10 mouse cellular contexts compared by ENCODE assay signal in genomic region chr11:116305423-116305822, GRCm38 (mm10). TPM values are rescaled to one million over a fixed set of nuclear protein-coding genes. Genes with fewer than 3 reads are reported as not detected.
DNase-seq lines count a peak whose midpoint lies in the region; ATAC-seq and TF ChIP-seq lines count a peak whose summit lies in the region.
"Had no signal": no experiment of that assay in that cellular context is flagged by ENCODE, and none has a peak within 500 bp of the region (broad histone marks: within the 10 kb centered on the region; RNA-seq: fewer than 3 reads in every experiment).

No protein-coding gene starts in this region.

- H3K79me2 ChIP-seq in heart, adult 2 months (replicated peaks; ENCODE audit: control insufficient read depth, insufficient read depth, low read length), result no peaks in the 10 kb centered on the region

- no peaks in the 10 kb centered on the region for H3K27me3 ChIP-seq in heart, embryonic 10.5 days (ENCODE audit: insufficient read depth, poor library complexity, severe bottlenecking)
- H3K27me3 ChIP-seq in heart, adult 2 months (ENCODE audit: control insufficient read depth, insufficient read depth, low read length), result no peaks in the 10 kb centered on the region
- H3K27me3 ChIP-seq in hindbrain, embryonic 10.5 days (ENCODE audit: insufficient read depth, poor library complexity, severe bottlenecking), result peaks cover 16% of the 10 kb centered on the region; the same call in 1 of the 2 replicates
- H3K27me3 ChIP-seq in liver, embryonic 15.5 days, result no peaks in the 10 kb centered on the region

- no peak overlapping the region for H3K27ac ChIP-seq in heart, embryonic 10.5 days
- no peak overlapping the region for H3K27ac ChIP-seq in heart, adult 2 months
- H3K27ac ChIP-seq in hindbrain, embryonic 10.5 days, result no peak overlapping the region
- no peak overlapping the region for H3K27ac ChIP-seq in liver, embryonic 15.5 days (replicated peaks)

- no peak for DNase-seq in heart, embryonic 10.5 days (ENCODE audit: low spot score)
- no peak for DNase-seq in heart, adult 2 months
- peak; percentile 14 for DNase-seq in A20 (ENCODE audit: low read depth, low spot score)
- no peak for DNase-seq in hindbrain, embryonic 10.5 days (ENCODE audit: low spot score)
- DNase-seq in spleen, adult 12 weeks (ENCODE audit: low spot score), result no peak
- no peak for DNase-seq in layer of hippocampus, adult 9-10 months (ENCODE audit: low spot score)
- DNase-seq: right cerebral cortex, postnatal 25 days had no signal

- H3K4me2 ChIP-seq in liver, embryonic 15.5 days, result peak overlapping the region; percentile 86

- peaks cover 47% of the 10 kb centered on the region for H3K36me3 ChIP-seq in heart, embryonic 10.5 days
- no peaks in the 10 kb centered on the region for H3K36me3 ChIP-seq in heart, adult 2 months (ENCODE audit: control insufficient read depth, insufficient read depth, low read length)
- H3K36me3 ChIP-seq in hindbrain, embryonic 10.5 days, result peaks cover 49% of the 10 kb centered on the region
- H3K36me3 ChIP-seq in liver, embryonic 15.5 days (replicated peaks), result peaks cover 48% of the 10 kb centered on the region

- intact Hi-C loops in heart, adult 2 months (cut with DNase I), result no loop called here

- no peak for ATAC-seq in liver, embryonic 15.5 days (ENCODE audit: insufficient read depth)
- no peak for ATAC-seq in frontal cortex, adult (ENCODE audit: low TSS enrichment)

- H3K9ac ChIP-seq in heart, adult 2 months (ENCODE audit: low read depth, low read length), result no peak overlapping the region
- no peak overlapping the region for H3K9ac ChIP-seq in liver, embryonic 15.5 days

- 0 out of 2 replicates have a peak overlapping the region, but pooled peaks have one; percentile 96 for H3K4me3 ChIP-seq in heart, embryonic 10.5 days
- H3K4me3 ChIP-seq in heart, adult 2 months, result no peak overlapping the region; the same call in 1 of the 2 replicates
- H3K4me3 ChIP-seq in hindbrain, embryonic 10.5 days, result peak overlapping the region; percentile 91
- H3K4me3 ChIP-seq in liver, embryonic 15.5 days (replicated peaks), result peak overlapping the region; percentile 79; the same call in 1 of the 2 replicates

- no peak for TF ChIP-seq CTCF in heart, adult 2 months (IDR thresholded peaks at IDR 0.05)

- no peak for TF ChIP-seq POLR2A in heart, adult 2 months (IDR thresholded peaks at IDR 0.05; ENCODE audit: insufficient read depth, low read depth, low read length)

- 91% methylated on average over 2 of the region's 2 CpGs for WGBS in heart, embryonic 10.5 days
- WGBS in heart, adult 2 months, result 96% methylated on average over 2 of the region's 2 CpGs
- 96% methylated on average over 2 of the region's 2 CpGs for WGBS in hindbrain, embryonic 10.5 days
- WGBS in liver, embryonic 15.5 days (ENCODE audit: insufficient replicate concordance), result 89% methylated on average over 2 of the region's 2 CpGs

- no peaks in the 10 kb centered on the region for H3K9me3 ChIP-seq in heart, embryonic 10.5 days
- H3K9me3 ChIP-seq in hindbrain, embryonic 10.5 days, result peaks cover 5% of the 10 kb centered on the region; the same call in 1 of the 2 replicates
- H3K9me3 ChIP-seq in liver, embryonic 15.5 days (replicated peaks), result no peaks in the 10 kb centered on the region

- TF ChIP-seq EP300 in heart, adult 2 months (IDR thresholded peaks at IDR 0.05; ENCODE audit: insufficient read depth, low read depth, low read length), result no peak

- H3K4me1 ChIP-seq in heart, embryonic 10.5 days, result peaks cover 9% of the 10 kb centered on the region
- no peaks in the 10 kb centered on the region; the same call in 1 of the 2 replicates for H3K4me1 ChIP-seq in heart, adult 2 months (ENCODE audit: control insufficient read depth, insufficient read depth, low read length)
- peaks cover 14% of the 10 kb centered on the region for H3K4me1 ChIP-seq in hindbrain, embryonic 10.5 days (replicated peaks)
- H3K4me1 ChIP-seq in liver, embryonic 15.5 days (replicated peaks), result peaks cover 37% of the 10 kb centered on the region

RNA-seq across cellular contexts. Expression of gene Exoc7, which starts 1.6 kb away (rescaled TPM):
- 48.7 and 56.4 TPM in 2 replicates for polyA plus RNA-seq in heart, embryonic 10.5 days (2016; fragmentation: Nextera tagmentation; extraction: Ambion mirVana)
- total RNA-seq in heart, adult 2 months (2021), result 10 to 100 TPM; 43.7 to 44.0 TPM
- polyA plus RNA-seq in heart, adult 2 months (2012; rRNA removed), result 28.0 and 29.7 TPM in 2 replicates
- 52.2 and 79.2 TPM in 2 replicates for polyA plus RNA-seq in hindbrain, embryonic 10.5 days (2016; fragmentation: Nextera tagmentation; extraction: Ambion mirVana)
- polyA plus RNA-seq in liver, embryonic 15.5 days (2015; fragmentation: Nextera tagmentation; extraction: Ambion mirVana), result 19.1 and 20.1 TPM in 2 replicates

RNA-seq across cellular contexts. Expression of gene Galr2, which starts 24.7 kb away (rescaled TPM):
- 0.07 and 0.21 TPM in 2 replicates for polyA plus RNA-seq in heart, embryonic 10.5 days (2016; fragmentation: Nextera tagmentation; extraction: Ambion mirVana)
- total RNA-seq in heart, adult 2 months (2021), result not detected
- polyA plus RNA-seq in heart, adult 2 months (2012; rRNA removed), result 0.18 and 0.32 TPM in 2 replicates
- 0.11 and 0.33 TPM in 2 replicates for polyA plus RNA-seq in hindbrain, embryonic 10.5 days (2016; fragmentation: Nextera tagmentation; extraction: Ambion mirVana)
- not detected in 2 replicates for polyA plus RNA-seq in liver, embryonic 15.5 days (2015; fragmentation: Nextera tagmentation; extraction: Ambion mirVana)
- total RNA-seq: layer of hippocampus, postnatal 25 days had no signal

RNA-seq across cellular contexts. Expression of gene Foxj1, which starts 29.8 kb away (rescaled TPM):
- polyA plus RNA-seq in heart, embryonic 10.5 days (2016; fragmentation: Nextera tagmentation; extraction: Ambion mirVana), result 0.31 and 0.74 TPM in 2 replicates
- not detected for total RNA-seq in heart, adult 2 months (2021)
- 5.1 TPM in 1 of 2 replicates, not detected in the other for polyA plus RNA-seq in heart, adult 2 months (2012; rRNA removed)
- 15.1 and 29.1 TPM in 2 replicates for polyA plus RNA-seq in hindbrain, embryonic 10.5 days (2016; fragmentation: Nextera tagmentation; extraction: Ambion mirVana)
- polyA plus RNA-seq in liver, embryonic 15.5 days (2015; fragmentation: Nextera tagmentation; extraction: Ambion mirVana), result 0.78 and 1.1 TPM in 2 replicates

RNA-seq across cellular contexts. Expression of gene Srp68, which starts 31.4 kb away (rescaled TPM):
- 90.7 and 101 TPM in 2 replicates for polyA plus RNA-seq in heart, embryonic 10.5 days (2016; fragmentation: Nextera tagmentation; extraction: Ambion mirVana)
- total RNA-seq in heart, adult 2 months (2021), result 10 to 100 TPM; 61.5 to 71.2 TPM
- 40.0 and 50.7 TPM in 2 replicates for polyA plus RNA-seq in heart, adult 2 months (2012; rRNA removed)
- 96.2 and 100 TPM in 2 replicates for polyA plus RNA-seq in hindbrain, embryonic 10.5 days (2016; fragmentation: Nextera tagmentation; extraction: Ambion mirVana)
- polyA plus RNA-seq in liver, embryonic 15.5 days (2015; fragmentation: Nextera tagmentation; extraction: Ambion mirVana), result 37.2 and 40.2 TPM in 2 replicates
